Mouse (Mus musculus) intestine, embryonic 15.5 days (tissue): ENCODE data around the gene Drc7. TPM values are rescaled to one million over a fixed set of nuclear protein-coding genes. Genes with fewer than 3 reads are reported as not detected.
A peak's percentile ranks its signal among the peaks of the same experiment; 100 is the strongest.
"Not testable (repeated sequence)": the region's sequence is repeated elsewhere in the genome, so short reads cannot be mapped to it uniquely, and the experiment has no call there.

Experiments used
- ATAC-seq: fragments of 200-750 bp; cut with Nextera tagmentation; 2 replicates; pipeline ENCODE4 v1.8.0; 2017; ENCODE audit warnings: moderate TSS enrichment, moderate library complexity
- H3K27ac ChIP-seq: fragments of 300-500 bp; sonication (generic); 2 replicates; pipeline ENCODE4 v1.5.1; 2015; ENCODE audit warnings: mild to moderate bottlenecking, inconsistent platforms
- H3K27me3 ChIP-seq: fragments of 300-500 bp; sonication (generic); replicated peaks from 2 replicates; pipeline ENCODE4 v1.6.1; 2015; ENCODE audit warnings: inconsistent platforms
- H3K36me3 ChIP-seq: fragments of 300-500 bp; sonication (generic); 2 replicates; pipeline ENCODE4 v1.6.1; 2015; ENCODE audit warnings: inconsistent platforms
- H3K4me1 ChIP-seq: fragments of 300-500 bp; sonication (generic); replicated peaks from 2 replicates; pipeline ENCODE4 v1.6.1; 2015; ENCODE audit warnings: inconsistent platforms
- H3K4me2 ChIP-seq: fragments of 300-500 bp; sonication (generic); replicated peaks from 2 replicates; pipeline ENCODE4 v1.6.1; 2015; ENCODE audit warnings: mild to moderate bottlenecking, inconsistent platforms
- H3K4me3 ChIP-seq: fragments of 300-500 bp; sonication (generic); replicated peaks from 2 replicates; pipeline ENCODE4 v1.5.1; 2015; ENCODE audit warnings: inconsistent platforms
- H3K9ac ChIP-seq: fragments of 300-500 bp; sonication (generic); 2 replicates; pipeline ENCODE4 v1.6.1; 2015; ENCODE audit warnings: inconsistent platforms
- H3K9me3 ChIP-seq: fragments of 300-500 bp; sonication (generic); 2 replicates; pipeline ENCODE4 v1.6.1; 2016; ENCODE audit warnings: inconsistent platforms
- WGBS: fragments of 180-500 bp; shearing (Covaris S2); methylation state at CpG from one replicate; pipeline ENCODE4 v1.1.7; 2015; 5-methylcytosine and 5-hydroxymethylcytosine counted together
- polyA plus RNA-seq: library from polyadenylated mRNA; unstranded; fragments of >200 nt; fragmentation: Nextera tagmentation; extraction: Ambion mirVana; gene quantifications from 2 replicates; pipeline ENCODE4 v1.2.1, GENCODE M21; 2015

The Drc7 gene
- not detected in 2 replicates for polyA plus RNA-seq

DNA sequence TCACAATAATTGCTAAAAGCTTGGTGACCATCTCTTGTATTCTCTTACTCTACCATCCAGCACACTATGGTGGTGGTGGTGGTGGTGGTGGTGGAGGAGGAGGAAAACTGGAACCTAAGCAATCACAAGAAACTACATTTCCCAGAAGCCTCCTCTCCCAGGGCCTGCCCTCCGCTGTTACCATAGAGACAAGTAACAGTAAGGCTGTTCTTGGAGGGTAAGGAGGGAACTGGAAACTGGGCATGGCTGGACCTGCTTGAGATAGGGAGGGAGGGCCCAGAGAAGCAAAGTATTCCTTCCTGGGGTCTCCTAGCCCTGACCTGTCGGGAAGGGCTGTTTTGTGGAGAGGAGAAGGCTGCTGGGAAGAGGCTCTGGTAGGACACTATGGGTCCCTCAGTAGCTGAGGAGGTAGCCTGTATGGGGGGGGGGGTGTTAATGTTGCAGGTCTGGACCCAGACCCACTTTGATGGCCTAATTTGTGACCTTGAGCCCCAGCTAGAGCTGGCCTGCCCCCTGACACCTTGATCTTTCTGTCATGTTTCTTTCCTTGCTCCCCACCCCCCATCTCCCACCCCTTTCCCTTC lies at the start of gene Drc7:
Gene Drc7 (plus strand): TSS at position 177 of the 584 bp plus-strand sequence.
- H3K27me3 ChIP-seq, result no peaks in the 10 kb centered on the region
- no peaks in the 10 kb centered on the region for H3K9me3 ChIP-seq
- WGBS, result 23% methylated on average over 2 of the region's 2 CpGs
- no peaks in the 10 kb centered on the region for H3K36me3 ChIP-seq
- H3K9ac ChIP-seq, result no peak within 1 kb of the TSS
- no peaks in the 10 kb centered on the region for H3K4me1 ChIP-seq
- H3K4me2 ChIP-seq, result no peak within 1 kb of the TSS
- H3K4me3 ChIP-seq, result no peak within 1 kb of the TSS
- H3K27ac ChIP-seq, result no peak within 1 kb of the TSS
- ATAC-seq, result peak; percentile 56

DNA sequence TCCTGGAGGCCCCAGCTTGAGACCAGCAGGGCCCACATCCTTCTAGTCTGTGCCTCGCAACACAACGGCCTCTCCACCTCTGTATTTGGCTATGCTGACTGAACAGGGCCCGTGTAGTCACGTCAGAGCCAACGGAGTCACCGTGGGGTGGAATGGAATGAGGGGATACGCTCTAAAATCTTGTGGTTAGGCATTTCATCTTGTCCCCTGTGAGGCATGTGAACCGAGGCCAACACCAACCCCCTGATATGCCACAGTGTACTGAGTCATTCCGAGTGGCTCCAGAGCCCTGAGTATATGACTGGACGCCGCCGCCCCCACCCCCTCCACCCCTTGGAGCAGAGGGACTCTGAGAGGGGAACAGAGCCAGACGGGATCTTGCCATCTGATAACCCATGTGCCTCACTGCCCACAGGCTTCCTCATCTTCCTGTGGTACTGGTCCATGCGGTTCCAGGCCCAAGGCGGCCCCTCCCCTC lies 42.4 kb upstream of the Drc7 start:
- no peaks in the 10 kb centered on the region for H3K9me3 ChIP-seq
- H3K27me3 ChIP-seq, result no peaks in the 10 kb centered on the region
- no peaks in the 10 kb centered on the region for H3K4me1 ChIP-seq
- no peak overlapping the region for H3K27ac ChIP-seq
- no peak overlapping the region for H3K4me3 ChIP-seq
- H3K9ac ChIP-seq, result no peak overlapping the region
- WGBS, result 79% methylated on average over 15 of the region's 15 CpGs
- no peaks in the 10 kb centered on the region for H3K36me3 ChIP-seq
- no peak overlapping the region for H3K4me2 ChIP-seq
- no peak for ATAC-seq

DNA sequence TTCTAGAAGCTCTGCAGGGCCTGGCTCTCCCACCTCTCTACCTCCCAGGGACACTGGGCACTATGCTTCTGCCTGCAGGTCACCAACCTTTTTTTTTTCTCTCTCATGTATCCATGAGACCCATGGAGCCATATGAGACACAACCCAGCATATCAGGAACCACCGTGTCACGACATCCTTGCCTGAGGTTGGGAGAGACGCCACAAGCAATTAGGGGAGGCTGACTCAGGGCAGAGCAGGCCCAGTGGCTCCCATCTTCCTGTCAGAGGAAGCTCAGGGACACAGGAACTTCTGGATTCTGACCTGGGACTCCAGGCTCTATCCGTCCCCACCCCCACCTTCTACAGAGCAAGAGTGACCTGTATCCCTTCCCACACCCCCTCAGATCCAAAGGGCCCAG lies 39.0 kb upstream of the Drc7 start:
- Histone ChIP-seq H3K9me3 (no peaks in the 10 kb centered on the region), H3K4me2 (no peak overlapping the region), H3K9ac (no peak overlapping the region), H3K4me1 (no peaks in the 10 kb centered on the region), H3K4me3 (no peak overlapping the region), H3K27ac (no peak overlapping the region), H3K36me3 (no peaks in the 10 kb centered on the region), H3K27me3 (no peaks in the 10 kb centered on the region)
- 71% methylated on average over 4 of the region's 4 CpGs for WGBS
- no peak for ATAC-seq

DNA sequence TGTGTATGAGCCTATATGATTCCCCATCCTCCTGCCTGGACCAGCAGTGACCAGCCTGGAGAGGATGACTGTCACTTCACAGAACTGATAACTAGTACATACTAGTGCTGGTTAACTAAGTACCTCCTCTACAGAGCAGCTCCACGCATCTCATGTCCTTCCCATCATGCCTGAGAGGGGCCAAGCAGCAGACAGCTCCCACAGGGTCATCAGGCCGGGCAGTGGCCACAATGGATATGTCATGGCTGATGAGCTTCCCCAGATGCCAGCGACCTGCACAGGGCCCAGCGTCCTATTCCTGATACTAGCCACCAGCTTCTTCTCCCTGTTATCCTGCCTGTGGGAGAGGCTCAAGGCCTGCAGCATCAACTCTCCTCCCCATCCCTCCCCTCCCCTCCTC lies 38.2 kb upstream of the Drc7 start:
- Histone ChIP-seq H3K36me3 (no peaks in the 10 kb centered on the region), H3K4me1 (no peaks in the 10 kb centered on the region), H3K9ac (no peak overlapping the region), H3K27ac (no peak overlapping the region), H3K4me2 (no peak overlapping the region), H3K27me3 (no peaks in the 10 kb centered on the region), H3K4me3 (no peak overlapping the region), H3K9me3 (no peaks in the 10 kb centered on the region)
- WGBS, result 53% methylated on average over 4 of the region's 4 CpGs
- no peak for ATAC-seq

DNA sequence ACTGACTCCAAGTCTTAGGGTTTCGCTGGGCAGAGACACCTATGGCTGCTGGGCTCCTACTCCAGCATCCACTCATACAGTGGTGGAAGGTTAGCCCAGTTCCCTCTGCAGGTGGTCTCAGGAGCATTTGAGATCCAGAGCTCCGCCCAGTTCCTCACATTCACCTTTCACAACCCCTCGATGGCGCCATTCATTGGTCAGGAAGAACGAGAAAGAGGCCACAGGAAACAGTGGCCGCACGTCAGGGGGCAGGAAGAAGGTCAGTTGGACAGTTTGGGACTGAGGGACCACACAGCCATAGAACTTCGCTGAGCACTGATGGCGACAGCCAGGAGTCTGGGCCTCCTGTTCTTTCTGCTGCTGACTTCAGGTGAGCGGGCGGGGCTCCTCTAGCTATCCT lies 37.5 kb upstream of the Drc7 start, which contains the start of gene Adgrg3:
Gene Adgrg3 (plus strand): TSS at position 242 of the 400 bp plus-strand sequence.
- no peak within 1 kb of the TSS for H3K9ac ChIP-seq
- no peaks in the 10 kb centered on the region for H3K36me3 ChIP-seq
- H3K27me3 ChIP-seq, result no peaks in the 10 kb centered on the region
- no peak within 1 kb of the TSS for H3K4me2 ChIP-seq
- H3K4me1 ChIP-seq, result no peaks in the 10 kb centered on the region
- no peaks in the 10 kb centered on the region for H3K9me3 ChIP-seq
- no peak within 1 kb of the TSS for H3K4me3 ChIP-seq
- WGBS, result 67% methylated on average over 11 of the region's 11 CpGs
- ATAC-seq, result no peak
- H3K27ac ChIP-seq, result no peak within 1 kb of the TSS

DNA sequence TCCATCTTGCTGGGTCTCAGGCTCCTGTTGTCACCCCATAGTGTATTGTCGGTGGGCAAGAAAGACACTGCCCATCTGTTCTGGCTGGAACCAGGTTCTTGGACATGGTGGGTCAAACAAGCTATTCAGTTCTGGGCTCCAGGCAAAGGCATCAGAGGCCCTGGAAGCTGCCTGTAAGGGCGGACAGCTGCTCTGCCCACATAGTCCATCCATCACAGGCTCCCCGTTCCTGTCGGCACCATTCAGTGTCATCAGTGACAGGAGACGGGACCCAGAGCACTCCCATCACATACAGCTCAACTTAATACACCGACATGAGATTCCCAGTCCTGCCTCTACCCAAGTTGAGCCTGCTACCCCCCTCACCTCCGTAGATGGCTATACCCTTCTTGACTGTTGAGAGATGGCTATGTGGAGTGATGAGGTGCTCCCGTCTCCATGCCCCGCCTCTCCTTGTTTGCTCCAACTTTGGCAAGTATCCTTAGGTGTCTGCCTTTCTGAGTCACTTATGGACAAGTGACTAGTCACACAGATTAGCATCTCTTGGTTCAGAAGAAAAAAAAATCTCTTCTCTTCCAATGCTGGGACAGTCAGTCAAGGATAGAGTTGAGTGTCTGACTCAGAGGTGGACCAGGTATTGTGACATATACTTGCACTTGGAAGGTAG lies 36.8 kb upstream of the Drc7 start:
- Histone ChIP-seq H3K4me1 (no peaks in the 10 kb centered on the region), H3K9ac (no peak overlapping the region), H3K9me3 (no peaks in the 10 kb centered on the region), H3K36me3 (no peaks in the 10 kb centered on the region), H3K27me3 (no peaks in the 10 kb centered on the region), H3K4me3 (no peak overlapping the region), H3K27ac (no peak overlapping the region), H3K4me2 (no peak overlapping the region)
- 66% methylated on average over 9 of the region's 9 CpGs for WGBS
- ATAC-seq, result no peak

DNA sequence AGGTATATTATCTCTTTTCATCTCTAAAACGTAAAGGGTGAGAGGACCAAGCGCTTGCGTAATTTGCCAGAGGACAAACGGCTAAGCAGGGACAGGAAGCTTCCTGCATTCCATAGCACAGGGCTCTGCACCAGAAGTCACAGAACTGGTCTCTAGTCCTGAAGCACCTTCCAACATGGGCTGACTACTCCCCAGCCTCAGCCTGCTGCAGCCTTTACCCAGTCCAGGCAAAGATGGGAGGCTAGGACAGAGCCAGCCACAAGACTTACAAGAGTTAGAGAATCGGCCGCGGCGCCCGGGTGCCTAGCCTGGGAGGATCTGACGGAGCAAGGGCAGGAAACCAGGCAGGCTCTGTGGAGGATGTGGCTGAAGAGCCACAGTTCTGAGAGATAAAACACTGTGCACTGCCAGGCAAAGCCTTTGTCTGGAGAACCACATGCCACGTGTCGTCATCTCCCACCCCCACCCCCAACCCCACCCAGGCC lies 34.6 kb upstream of the Drc7 start:
- no peaks in the 10 kb centered on the region for H3K36me3 ChIP-seq
- no peak for ATAC-seq

DNA sequence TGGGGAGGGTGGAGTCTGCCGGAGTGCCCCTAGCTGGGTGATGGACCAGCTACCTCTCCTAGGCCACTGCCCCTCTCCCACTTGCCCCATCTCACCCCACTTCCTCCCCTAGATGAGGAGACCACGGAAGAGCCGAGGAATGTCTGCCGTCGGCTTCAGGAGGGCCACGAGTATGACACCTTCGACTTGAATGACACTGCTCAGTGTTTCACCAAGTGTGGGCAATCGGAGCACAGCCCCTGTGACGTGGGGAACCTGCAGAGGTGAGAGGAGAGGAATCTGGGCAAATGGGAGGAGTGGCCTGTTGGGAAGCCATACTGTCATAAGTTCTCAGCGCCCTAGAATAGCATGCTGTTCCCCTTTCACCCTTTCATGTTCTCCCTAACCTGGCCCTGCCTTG lies 34.1 kb upstream of the Drc7 start:
- H3K4me1 ChIP-seq, result no peaks in the 10 kb centered on the region
- H3K36me3 ChIP-seq, result no peaks in the 10 kb centered on the region
- no peaks in the 10 kb centered on the region for H3K27me3 ChIP-seq
- H3K4me2 ChIP-seq, result no peak overlapping the region; the same call in 1 of the 2 replicates
- no peak for ATAC-seq
- H3K27ac ChIP-seq, result no peak overlapping the region
- H3K9ac ChIP-seq, result no peak overlapping the region
- 67% methylated on average over 10 of the region's 10 CpGs for WGBS
- no peak overlapping the region for H3K4me3 ChIP-seq
- no peaks in the 10 kb centered on the region for H3K9me3 ChIP-seq

More for the DNA sequence above, 34.6 kb upstream of the Drc7 start:
- Histone ChIP-seq H3K4me3 (no peak overlapping the region), H3K9ac (no peak overlapping the region), H3K27ac (no peak overlapping the region), H3K4me1 (no peaks in the 10 kb centered on the region), H3K4me2 (no peak overlapping the region; the same call in 1 of the 2 replicates), H3K27me3 (no peaks in the 10 kb centered on the region), H3K9me3 (no peaks in the 10 kb centered on the region)
- WGBS, result 48% methylated on average over 12 of the region's 12 CpGs

DNA sequence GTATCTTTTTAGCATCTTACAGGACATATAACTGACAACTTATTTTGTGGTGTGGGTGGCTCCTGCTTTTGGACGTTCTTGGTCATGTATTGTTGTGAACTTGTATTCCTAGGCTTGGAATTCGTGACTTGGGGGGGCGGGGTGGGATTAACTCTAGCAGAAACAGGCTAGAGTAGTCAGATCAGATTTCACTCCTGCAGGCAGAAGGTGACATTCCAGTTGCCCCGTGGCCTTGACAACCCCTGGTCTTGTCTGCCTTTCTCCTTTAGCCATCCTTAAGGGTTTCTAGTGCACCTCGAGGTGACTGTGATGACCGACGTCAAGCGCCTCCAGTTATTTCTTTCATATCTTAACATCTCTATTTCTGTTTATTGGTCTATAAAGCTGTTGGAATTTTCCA lies 31.7 kb upstream of the Drc7 start:
- Histone ChIP-seq H3K9ac (no peak overlapping the region), H3K9me3 (no peaks in the 10 kb centered on the region), H3K36me3 (no peaks in the 10 kb centered on the region), H3K27ac (no peak overlapping the region), H3K4me3 (no peak overlapping the region), H3K27me3 (no peaks in the 10 kb centered on the region), H3K4me2 (no peak overlapping the region), H3K4me1 (no peaks in the 10 kb centered on the region)
- WGBS, result 29% methylated on average over 8 of the region's 8 CpGs
- ATAC-seq, result no peak

DNA sequence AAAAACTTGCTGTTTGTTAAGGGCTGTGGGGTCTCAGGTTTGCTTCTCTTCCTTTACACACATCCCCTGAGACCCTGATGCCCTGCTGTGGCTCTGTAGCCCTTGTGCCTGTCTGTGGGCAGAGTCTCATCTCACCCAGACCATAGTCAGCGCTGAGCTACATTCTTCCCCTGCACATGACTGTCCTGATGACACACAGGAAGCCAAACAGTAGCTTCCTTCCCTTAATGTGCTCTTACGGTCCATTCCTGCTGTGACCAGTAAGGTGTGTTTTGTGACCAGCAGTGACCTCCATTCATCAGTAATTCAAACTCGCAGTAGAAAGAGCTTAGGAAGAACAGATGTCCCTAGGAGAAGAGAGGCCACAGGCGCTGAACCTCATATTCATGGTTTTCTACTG lies 30.5 kb upstream of the Drc7 start:
- Histone ChIP-seq H3K4me2 (no peak overlapping the region), H3K27ac (no peak overlapping the region), H3K9me3 (no peaks in the 10 kb centered on the region), H3K27me3 (no peaks in the 10 kb centered on the region), H3K9ac (no peak overlapping the region), H3K4me3 (no peak overlapping the region), H3K4me1 (no peaks in the 10 kb centered on the region), H3K36me3 (no peaks in the 10 kb centered on the region)
- 81% methylated on average over 4 of the region's 4 CpGs for WGBS
- ATAC-seq, result no peak

DNA sequence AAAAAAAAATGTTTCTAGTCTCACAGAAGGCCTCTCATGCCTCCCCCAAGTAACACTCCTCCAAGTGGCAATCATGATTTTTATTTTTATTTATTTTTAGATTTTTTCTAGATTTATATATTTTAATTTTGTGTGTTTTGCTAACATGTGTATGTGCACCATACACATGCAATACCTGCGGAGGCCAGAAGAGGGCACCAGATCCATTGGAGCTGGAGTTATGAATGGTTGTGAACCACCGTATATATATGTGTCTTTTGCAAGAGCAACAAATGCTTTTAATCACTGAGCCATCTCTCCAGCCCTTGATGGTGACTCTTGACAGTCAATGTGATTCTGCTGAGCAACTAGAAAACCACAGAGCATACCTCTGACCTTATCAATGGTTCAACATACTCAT lies 29.5 kb upstream of the Drc7 start:
- no peaks in the 10 kb centered on the region for H3K9me3 ChIP-seq
- no peak for ATAC-seq
- H3K36me3 ChIP-seq, result no peaks in the 10 kb centered on the region
- no peak overlapping the region for H3K4me2 ChIP-seq
- no peaks in the 10 kb centered on the region for H3K27me3 ChIP-seq
- no peaks in the 10 kb centered on the region for H3K4me1 ChIP-seq
- no peak overlapping the region for H3K4me3 ChIP-seq
- no peak overlapping the region for H3K27ac ChIP-seq
- WGBS, result 73% methylated on average over 2 of the region's 2 CpGs
- H3K9ac ChIP-seq, result no peak overlapping the region

DNA sequence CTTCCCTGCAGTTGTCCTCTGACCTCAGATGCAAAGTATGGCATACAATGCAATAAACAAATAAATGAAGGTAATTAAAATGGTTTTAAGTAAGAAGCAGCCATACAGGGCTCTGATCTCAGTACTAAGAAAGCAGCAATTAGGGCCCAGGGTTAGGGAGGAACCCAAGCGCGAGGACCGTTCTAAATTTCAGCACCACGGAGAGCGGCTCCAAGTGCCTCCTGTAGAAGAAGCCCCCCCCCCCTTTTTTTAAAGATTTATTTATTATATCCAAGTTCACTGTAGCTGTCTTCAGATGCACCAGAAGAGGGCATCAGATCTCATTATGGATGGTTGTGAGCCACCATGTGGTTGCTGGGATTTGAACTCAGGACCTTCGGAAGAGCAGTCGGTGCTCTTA lies 26.5 kb upstream of the Drc7 start:
- WGBS, result 49% methylated on average over 7 of the region's 7 CpGs
- not testable (repeated sequence) for H3K27me3 ChIP-seq, H3K36me3 ChIP-seq, H3K9ac ChIP-seq, H3K4me3 ChIP-seq, ATAC-seq, H3K4me1 ChIP-seq, H3K27ac ChIP-seq, H3K4me2 ChIP-seq, H3K9me3 ChIP-seq
